Mouse (Mus musculus) skeletal muscle tissue, adult 2 months (tissue): ENCODE data around the gene Tmem184a.

Source experiments
- DNase-seq: peaks from one replicate; pipeline ENCODE4 v3.0.0-alpha.2; 2012; ENCODE audit warnings: low read depth, low spot score

The Tmem184a gene

DNA sequence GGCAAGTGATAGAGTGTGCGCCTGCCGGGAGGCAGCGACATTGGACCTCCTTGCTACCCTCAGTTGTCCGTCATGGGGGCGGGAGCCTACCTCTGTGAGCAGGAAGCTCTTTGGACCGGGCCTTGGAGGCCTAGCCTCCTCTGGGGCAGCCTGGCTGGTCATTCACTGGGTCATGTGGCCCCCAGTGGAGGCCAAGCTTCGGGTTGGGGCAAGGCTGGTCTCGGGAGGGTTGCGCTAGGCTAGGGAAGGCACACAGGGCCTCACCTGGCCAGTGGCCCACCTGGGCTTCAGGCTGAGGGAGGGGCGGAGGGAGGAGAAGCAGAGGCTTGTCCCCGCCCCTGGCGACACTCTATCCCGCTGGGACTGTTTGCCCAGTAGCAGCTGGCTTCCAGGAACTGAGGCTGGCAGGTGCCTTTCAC lies 5.7 kb downstream of the Tmem184a start:
- DNase-seq, result no peak

DNA sequence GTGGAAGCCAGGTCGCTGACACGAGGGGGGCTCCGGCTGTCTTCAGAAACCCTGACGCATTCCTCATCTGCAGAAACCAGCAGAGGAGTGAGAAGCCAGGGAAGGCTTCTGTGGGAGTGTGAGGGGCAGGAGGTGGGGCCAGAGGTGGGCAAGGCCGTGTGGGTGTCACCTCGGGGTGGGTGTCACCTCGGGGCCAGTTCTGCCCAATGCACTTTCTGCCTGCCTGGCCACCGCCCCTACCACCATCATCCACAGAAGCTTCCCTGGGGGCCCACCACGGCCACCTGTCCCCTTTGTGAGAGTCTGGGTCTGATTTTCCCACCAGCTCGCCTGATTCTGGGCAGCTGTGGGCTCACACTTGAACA lies 6.6 kb downstream of the Tmem184a start:
- no peak for DNase-seq

DNA sequence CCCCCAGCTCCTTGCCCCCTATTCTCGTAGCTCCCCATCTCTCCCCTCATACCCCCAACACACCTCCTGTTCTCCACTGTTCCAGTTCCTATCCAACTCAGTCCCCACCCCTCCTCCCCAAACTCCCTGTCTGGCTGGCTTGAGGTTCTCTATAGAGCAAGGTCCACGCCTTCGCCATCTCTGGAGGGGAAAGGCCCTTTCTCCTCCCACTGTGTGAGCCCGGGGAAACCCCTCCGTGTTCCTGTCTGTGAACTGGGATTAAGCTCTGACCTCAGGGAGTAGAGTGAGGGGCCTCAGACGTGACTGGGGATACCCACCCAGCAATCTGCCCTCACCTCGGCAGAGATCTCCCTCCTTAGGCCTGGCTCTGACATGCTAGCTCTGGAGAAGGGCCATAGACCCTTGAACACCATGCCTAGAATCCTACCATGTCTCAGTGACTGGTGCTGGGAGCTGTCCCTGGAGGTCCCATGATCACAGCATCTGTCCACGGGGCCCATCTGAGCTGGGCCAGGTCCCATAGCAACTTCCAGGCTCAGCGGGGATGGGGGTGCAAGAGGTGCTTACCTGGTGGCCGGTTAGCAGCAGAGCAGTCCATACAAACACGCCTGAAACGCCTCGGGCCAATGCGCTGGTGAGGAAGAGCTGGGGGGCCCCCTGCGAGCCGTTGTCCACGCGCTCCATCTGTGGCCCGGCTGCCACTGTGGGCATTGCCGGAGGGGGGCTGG lies 7.2 kb downstream of the Tmem184a start:
- no peak for DNase-seq

DNA sequence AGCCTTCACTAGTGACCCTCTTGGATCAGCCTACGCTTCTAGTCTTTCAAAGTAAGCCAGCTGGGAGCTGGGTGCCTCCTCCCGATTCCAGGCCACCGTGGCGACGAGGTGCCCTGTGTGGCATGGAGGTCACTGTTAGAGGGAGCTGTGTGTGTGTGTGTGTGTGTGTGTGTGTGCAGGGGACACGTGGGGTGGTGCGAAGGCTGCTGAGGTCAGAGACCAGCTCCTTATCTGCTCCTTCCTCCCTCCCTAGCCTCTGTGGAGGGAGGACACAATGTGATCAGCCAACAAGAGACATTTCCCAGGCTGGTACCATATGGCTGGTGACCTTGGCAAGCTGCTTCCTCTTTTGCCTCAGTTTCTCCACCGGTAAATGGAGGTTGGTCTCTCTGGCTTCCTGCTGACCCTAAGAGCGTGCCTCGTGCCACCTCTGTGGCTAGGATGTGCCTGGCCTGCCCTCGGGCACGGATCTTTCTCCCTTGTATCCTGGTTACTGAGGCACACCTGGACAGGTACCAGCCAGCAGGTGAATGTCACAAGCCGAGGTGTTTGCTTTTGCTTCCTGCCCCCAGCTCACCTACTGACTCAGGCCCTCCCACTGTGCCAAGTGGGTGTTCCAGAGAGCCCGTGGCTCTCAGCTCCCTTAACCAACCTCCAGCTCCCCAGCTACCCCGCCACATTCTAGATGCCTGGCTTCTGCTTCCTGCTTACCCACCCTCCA lies 7.9 kb downstream of the Tmem184a start:
- DNase-seq, result no peak

DNA sequence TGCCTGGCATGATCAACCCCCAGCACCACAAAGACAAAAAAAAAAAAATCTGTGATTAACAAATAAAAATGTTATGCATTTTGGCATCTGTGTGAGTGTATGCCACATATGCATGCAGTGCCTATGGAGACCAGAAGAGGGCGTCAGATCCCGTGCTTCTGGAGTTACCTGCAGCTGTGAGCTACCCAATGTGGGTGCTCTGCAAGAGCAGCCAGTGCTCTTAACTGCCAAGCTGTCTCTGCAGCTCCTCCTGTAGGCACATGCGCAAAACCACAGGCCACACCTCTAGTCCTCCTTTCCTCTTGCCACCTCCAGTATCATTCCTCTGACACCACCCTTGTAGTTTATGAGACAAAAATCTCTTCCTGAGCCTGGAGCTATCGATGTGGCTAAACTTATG lies 10.3 kb downstream of the Tmem184a start:
- DNase-seq, result no peak

DNA sequence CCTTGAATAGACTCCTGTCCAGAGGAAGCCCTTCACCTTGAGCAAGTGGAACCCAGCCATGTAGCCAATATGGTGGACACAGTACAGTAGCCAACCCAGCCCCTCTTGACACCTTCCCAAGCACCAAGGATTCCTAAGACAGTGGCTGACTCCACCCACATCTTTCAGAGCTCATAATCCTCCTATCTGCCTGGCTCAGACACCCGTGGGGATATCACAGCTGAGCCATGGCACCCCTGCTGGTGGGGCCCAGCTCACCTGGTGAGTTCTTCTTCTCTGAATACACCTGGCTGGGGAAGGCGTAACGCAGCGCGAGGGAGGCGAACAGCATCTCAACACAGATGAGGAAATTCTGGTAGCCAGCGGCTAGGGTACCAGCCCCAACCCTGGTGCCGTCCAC lies 13.8 kb downstream of the Tmem184a start:
- DNase-seq, result no peak

DNA sequence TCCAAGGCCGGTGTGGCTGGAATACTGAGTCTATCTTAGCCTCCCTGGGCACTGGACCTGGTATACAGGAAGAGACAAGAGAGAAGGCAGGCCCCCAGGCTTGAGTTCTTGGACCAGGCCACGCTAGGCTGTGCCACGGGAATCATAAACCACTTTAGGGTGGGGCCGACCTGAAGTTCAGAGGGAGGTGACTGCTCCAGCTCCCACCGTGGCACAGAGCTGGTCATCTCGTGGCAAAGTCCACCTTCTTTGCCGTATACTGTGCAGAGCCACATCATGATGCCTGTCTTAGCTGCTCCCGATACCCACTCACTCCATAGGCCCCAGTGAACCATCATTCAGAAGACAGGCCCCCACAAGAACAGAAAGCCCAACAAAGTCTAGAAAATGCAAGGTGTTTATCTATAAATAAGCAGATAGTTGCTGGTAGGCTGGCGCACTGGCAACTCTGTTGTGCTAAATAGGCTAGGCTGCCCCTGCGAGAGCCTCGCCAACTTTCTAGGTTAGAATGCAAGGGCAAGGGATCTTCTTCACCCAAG lies 15.1 kb downstream of the Tmem184a start:
- DNase-seq, result no peak

DNA sequence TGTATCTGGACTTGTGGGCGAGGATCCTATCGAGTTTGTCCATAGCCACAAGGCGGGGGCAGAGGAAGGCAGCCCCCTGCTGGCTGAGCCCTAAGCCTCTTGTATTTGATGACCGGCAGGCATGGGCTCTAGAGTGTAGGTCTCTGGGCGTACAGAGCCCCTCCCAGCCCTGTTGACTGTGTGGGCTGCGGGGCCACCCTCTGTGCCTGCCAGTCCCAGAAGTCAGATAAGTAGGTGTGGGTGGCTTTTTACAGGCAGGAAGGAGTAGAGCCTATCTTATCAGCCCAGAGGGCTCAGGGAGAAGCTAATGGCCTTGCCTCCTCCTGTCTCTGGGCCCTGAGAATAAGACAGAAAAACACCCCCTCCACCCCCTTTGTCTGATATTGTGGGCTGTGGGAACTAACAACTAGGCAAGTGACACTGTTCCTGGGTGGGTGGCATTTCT lies 15.6 kb downstream of the Tmem184a start:
- no peak for DNase-seq

DNA sequence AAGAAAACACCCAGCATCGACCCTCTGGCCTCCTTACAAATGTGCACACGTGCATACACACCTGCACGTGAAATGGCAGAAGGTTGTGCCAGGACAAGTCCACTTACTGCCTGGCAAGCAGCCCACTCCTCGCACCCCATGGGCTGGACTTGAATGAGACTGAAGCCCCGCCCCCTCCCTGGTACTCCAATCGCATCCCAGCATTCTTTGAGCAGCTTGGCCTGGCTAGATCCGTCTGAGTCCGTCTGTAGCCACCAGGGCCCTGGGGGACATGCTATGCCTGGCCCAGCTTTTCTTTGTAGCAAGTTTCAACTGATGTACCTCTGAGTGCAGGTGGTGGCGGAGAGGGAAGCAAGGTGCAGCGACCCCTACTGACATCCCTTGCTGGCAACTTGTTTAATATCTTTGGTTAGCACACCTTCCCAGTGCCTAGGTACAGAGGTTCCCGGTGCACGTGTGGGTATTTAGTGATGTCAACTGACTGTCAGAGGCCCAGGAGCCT lies 16.1 kb downstream of the Tmem184a start:
- no peak for DNase-seq

DNA sequence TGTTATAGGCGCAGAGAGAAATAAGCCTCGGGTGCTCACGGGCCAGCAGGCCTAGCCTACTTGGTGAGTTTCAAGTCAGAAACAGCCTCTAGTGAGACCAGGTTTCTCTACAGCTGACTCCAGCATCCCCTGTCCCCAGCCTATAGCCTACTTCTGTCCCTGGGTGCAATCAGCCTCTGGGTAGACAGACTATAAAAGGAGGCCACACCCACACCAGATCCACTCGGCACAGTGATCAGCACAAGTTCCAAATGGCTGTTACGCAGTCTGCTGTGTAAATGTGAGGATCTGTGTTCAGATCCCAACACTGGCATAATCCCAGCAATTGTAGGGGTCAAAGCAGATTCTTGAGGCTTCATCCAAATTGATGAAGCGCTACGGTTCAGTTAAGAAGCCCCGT lies 16.6 kb downstream of the Tmem184a start:
- DNase-seq, result no peak

DNA sequence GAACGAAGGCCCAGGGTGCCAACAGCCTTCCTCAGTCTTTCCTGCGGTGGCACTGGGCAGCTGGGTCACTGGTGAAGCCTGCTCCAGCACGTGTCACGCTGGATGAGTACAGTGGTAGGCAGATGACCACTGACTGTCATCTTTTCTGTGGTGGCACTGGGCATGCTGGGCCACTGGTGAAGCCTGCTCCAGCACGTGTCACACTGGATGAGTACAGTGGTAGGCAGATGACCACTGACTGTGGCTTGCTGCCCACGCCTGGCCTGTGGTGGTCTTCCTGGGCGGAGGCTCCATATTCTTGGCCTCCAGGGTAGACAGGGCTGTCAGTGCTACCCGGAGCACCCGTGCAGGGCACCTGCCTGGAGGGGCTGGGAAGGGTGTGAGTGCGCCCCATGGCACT lies 17.8 kb downstream of the Tmem184a start:
- no peak for DNase-seq

DNA sequence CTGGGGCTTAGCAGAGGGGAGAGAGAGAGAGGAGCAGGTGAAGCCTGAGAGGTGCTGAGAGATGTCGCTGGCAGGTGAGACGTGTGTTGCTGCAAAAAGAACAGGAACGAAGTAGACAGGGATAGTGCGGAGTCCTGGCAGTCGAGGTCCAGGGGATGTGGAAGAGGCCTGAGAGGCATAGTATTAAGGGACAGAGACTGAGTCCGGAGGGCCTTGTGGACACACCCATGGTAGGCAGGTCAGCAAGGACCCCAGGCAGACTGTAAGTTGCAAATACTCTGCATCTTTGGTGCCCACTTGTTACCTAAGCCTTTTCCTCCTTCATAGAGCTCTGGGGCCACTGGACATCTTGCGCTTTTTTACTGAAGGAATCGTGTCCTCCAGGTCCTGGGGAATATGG lies 18.5 kb downstream of the Tmem184a start:
- DNase-seq, result no peak

DNA sequence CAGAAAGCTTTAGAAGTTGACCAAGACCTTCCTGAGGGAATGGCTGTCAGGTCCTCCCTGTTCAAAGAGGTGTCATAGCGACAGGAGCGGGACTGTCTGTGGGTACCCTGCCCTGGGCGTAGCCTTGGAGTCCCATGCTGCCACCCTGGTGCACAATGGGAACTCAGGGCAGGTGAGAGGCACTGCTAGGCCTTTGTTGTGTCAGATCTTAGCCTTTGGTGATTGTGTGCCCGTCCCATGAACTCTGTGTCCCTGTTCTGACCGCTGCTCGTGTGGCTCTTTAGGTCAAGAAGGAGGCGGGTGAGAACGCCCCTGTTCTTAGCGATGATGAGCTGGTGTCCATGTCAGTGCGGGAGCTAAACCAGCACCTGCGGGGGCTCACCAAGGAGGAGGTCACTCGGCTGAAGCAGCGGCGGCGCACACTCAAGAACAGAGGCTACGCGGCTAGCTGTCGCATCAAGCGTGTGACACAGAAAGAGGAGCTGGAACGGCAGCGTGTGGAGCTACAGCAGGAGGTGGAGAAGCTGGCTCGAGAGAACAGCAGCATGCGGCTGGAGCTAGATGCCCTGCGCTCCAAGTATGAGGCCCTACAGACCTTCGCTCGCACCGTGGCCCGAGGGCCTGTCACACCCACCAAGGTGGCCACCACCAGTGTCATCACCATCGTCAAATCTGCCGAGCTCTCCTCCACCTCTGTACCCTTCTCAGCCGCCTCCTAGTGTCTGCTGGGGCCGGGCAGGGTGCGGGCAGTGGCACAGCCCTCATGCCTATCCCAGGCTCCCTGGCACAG lies 19.7 kb downstream of the Tmem184a start:
- DNase-seq, result no peak

DNA sequence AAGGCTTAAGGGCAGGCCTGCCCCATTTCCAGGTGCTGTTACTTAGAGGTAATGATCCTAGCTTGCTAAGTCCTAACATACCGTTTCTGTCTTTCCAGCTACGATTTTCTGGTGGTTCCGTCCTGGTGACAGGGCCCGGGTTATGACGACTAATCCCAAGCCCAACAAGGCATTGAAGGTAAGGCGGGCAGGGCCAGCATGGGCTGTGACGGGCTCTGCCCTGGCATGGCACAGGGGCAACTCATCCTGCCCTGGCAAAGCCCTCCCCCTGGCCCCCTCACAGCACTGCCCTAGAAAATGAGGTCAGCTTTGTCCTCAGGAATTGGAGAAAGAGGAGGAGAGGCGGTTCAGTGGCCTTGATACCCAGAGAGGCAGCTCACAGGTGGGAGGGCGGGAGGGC lies 20.7 kb downstream of the Tmem184a start:
- DNase-seq, result no peak

DNA sequence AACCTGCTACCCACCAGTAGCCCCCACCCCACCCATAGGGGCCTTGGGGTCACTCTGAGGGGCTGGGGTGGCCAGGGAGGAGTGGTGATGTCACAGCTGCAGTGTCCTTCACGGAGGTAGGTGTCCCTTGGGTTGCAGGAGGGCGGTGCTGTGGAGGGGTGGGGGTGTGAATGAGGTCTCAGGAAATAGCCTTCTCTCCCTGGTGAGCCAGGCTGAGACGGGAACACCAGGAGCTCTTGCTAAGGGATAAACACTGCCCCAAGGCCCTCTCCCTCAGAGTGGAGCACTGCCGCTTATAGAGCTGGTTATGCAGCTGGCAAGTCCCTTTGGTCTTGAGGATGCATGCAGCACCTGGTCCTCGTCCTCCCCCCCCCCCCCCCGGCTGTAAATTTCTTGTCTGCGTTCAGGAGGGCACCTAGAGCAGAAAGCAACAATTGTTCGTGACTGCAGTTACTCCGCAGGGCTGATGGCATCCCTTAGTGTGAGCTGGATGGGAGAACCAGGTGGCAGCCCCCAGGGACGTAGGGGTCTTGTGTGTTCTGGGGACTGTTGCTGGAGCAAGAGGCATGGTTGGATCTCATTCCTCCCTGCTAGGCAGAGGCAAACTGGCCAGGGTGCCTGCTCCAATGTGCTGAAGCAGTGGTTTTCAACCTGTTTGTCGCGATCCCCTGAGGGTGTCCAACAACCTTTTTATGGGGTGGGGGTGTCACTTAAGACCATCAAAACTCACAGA lies 21.4 kb downstream of the Tmem184a start:
- DNase-seq, result no peak

DNA sequence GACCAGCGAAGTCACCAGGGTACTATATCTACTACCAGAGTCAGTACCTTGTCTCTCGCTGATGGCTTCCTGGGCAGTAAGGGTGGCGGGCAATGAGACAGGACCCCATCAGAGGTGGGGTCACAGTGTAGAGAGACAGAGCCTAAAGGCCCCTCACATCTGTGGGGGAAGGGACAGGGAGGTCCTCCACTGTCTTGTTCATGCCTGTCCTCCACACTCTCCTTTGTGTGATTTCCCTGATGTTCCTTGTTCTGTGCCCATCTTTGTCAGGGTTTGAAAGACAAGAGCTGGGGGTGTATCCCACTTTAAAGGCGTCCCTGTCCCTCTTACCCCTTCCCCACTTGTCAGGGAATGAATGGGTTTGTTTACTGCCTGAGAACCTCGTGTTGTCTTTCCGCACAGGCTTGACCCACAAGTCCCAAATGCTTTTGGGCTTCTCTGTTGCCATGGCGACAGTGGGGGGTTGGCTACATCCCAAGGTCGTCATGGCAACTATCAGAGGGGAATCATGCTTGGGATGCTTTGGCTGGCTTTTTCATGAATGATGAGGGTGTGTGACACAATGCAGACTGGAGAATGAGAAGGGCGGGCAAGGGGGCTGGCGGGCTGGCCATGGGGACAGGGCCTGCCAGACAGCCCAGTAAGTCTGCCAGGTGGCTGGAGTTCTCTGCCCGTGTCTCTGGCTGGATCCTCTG lies 22.1 kb downstream of the Tmem184a start:
- peak; percentile 90 for DNase-seq

DNA sequence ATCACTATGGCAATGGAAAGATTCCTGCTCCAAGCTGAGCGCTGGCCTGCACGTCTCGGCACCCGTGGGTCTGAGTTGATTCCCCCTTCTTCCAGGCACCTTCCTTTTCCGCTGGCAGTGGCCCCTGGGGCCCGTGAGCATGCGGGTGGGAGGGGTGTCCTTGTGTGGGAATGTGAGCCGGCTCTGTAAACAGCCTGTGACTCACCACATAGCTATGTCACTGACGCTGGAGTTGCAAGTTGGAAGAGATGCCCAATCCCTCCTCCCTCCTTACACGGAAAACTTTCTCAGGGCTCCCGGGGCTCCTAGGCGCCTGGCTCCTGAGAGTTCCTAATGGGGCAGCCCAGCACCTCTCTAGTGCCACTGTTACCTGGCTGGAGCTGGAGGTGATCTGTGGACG lies 22.8 kb downstream of the Tmem184a start:
- DNase-seq, result peak; percentile 96

DNA sequence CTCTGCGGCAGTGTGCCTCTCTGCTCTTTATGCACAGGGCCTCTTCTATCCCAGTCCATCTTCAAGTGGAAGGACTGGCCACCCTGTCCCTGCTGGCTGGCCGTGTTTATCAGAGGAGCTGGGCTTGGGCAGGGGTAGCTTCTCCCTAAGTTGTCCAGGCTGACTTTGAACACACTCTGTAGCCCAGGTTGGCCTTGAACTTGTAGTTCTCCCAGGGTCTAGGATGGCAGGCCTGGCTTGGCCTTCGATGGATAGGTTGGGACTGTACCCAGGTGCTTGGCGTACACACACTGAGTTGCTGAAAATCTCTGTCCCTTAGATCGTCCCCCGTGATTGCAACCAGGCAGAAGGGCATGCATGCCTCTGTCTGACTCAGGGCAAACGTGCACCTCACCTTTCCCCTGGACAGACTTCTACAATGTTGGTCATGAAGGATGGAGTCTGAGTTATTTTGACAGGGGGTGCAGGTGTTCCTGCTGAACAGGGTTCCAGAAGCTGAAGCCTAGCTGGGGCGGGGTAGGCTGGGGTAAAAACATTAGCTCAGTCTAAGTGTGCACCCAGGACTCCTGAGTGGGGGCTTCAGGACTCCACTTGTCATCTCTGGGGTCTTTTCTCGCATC lies 23.6 kb downstream of the Tmem184a start:
- DNase-seq, result no peak

DNA sequence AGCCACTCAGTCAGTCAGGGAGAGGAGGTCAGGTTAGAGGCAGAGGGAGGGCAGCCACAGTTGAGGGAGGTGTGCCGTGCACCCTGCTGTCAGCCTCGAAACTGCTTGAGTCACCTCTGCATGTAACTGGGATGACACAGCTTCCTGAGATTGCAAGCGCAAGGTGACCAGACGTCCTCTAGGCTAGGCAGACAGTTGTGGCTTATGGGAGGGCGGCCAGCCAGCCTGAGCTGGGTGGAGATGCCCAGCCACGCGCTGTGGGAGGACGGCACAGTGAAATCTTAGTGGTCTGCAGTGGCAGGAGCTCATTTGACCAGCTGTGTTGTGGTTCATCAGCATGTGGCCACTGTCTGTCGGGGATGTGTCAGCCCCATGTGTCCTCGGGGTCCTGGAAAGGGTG lies 24.8 kb downstream of the Tmem184a start:
- DNase-seq, result peak; percentile 80

DNA sequence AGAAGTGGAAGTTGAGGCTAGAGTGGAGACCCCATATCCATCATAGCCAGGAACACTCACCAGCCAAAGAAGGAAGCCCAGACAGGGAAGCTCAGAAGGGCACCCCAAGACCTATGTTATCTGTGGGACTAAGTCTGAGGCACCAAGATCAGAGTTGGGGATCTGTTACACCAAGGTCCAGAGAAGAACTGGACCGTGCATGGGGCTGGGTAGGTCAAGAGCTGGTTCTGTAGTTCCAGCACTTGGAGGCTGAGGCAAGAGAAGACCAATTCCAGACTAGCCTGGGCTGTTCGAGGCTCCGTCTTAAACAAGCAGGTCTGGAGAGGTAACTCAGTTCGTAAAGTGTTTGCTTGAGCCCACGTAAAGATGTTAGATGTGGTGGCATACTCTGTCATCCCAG lies 25.6 kb downstream of the Tmem184a start:
- DNase-seq, result no peak
